Mouse (Mus musculus): ENCODE measurements around the gene Dph5. TPM values are rescaled to one million over a fixed set of nuclear protein-coding genes. Genes with fewer than 3 reads are reported as not detected.
"Not testable (repeated sequence)": the region's sequence is repeated elsewhere in the genome, so short reads cannot be mapped to it uniquely, and the experiment has no call there.

Gene Dph5
- polyA plus RNA-seq, 1 experiment from 2014 or later: 19.9 TPM

GRCm38 (mm10) chr3:115905067-115905466 lies 17.4 kb downstream of the Dph5 start:
- H3K4me1 ChIP-seq (ENCODE audit: control insufficient read depth, insufficient read depth, low read length): no peaks in the 10 kb centered on the region
- no peak for ATAC-seq (ENCODE audit: low read depth)
- H3K4me3 ChIP-seq (ENCODE audit: low read depth, low read length): no peak overlapping the region
- no peak overlapping the region for H3K9ac ChIP-seq (ENCODE audit: low read depth, low read length)
- H3K36me3 ChIP-seq (ENCODE audit: control insufficient read depth, insufficient read depth, low read length): peaks cover 7% of the 10 kb centered on the region; the same call in 1 of the 2 replicates
- H3K4me2 ChIP-seq (ENCODE audit: low read depth, low read length): no peak overlapping the region
- no peak for DNase-seq (ENCODE audit: low spot score)
- H3K27me3 ChIP-seq (replicated peaks; ENCODE audit: control insufficient read depth, insufficient read depth, low read length): no peaks in the 10 kb centered on the region
- 90% methylated on average over 3 of the region's 3 CpGs for WGBS
- no peaks in the 10 kb centered on the region for H3K9me3 ChIP-seq (ENCODE audit: control insufficient read depth, low read length)
- no peak overlapping the region for H3K27ac ChIP-seq (replicated peaks; ENCODE audit: low read depth, low read length)

DNA sequence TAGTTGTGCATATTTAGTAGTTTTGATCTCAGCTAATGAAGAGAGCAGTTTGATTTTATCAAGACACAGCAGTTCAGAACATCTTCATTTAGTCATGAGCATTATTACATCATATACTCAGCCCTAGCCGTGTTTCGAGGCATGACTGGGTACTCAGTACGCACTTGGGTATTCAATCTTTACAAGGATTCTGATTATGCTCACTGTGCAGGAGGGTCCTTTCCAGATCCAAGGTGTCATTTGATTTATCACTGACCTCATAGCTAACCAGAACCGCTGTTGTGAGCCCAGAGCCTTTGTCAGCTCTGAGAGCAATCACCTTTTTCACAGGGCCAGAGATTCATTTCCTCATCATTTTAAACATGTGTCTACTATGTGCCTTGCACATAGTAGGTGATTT lies 17.9 kb downstream of the Dph5 start:
- Histone ChIP-seq H3K4me2 (ENCODE audit: low read depth, low read length) (no peak overlapping the region), H3K27me3 (replicated peaks; ENCODE audit: control insufficient read depth, insufficient read depth, low read length) (no peaks in the 10 kb centered on the region), H3K4me3 (ENCODE audit: low read depth, low read length) (no peak overlapping the region), H3K4me1 (ENCODE audit: control insufficient read depth, insufficient read depth, low read length) (no peaks in the 10 kb centered on the region), H3K36me3 (ENCODE audit: control insufficient read depth, insufficient read depth, low read length) (peaks cover 7% of the 10 kb centered on the region; the same call in 1 of the 2 replicates), H3K9me3 (ENCODE audit: control insufficient read depth, low read length) (no peaks in the 10 kb centered on the region), H3K9ac (ENCODE audit: low read depth, low read length) (no peak overlapping the region), H3K27ac (replicated peaks; ENCODE audit: low read depth, low read length) (no peak overlapping the region)
- ATAC-seq (ENCODE audit: low read depth) (no peak), DNase-seq (ENCODE audit: low spot score) (no peak)
- WGBS: 98% methylated on average over 4 of the region's 4 CpGs

DNA sequence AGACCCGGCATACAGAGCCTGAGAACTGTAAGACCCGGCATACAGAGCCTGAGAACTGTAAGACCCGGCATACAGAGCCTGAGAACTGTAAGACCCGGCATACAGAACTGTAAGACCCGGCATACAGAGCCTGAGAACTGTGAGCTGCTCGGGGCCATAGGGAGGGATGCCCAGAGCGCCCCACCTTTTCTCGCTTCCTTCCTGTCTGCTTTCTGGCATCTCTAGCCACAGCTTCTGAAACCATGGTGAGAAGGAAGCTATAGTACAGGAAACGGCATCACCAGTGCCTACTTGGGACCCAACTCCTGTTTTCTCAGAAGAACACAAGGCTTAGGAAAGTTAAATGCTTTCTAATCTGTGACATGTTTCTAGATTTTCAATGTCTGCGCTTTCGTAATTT lies 19.8 kb downstream of the Dph5 start:
- H3K9ac ChIP-seq (ENCODE audit: low read depth, low read length); H3K27ac ChIP-seq (replicated peaks; ENCODE audit: low read depth, low read length); H3K4me2 ChIP-seq (ENCODE audit: low read depth, low read length); H3K27me3 ChIP-seq (replicated peaks; ENCODE audit: control insufficient read depth, insufficient read depth, low read length); H3K4me3 ChIP-seq (ENCODE audit: low read depth, low read length); DNase-seq (ENCODE audit: low spot score); H3K36me3 ChIP-seq (ENCODE audit: control insufficient read depth, insufficient read depth, low read length); ATAC-seq (ENCODE audit: low read depth); H3K4me1 ChIP-seq (ENCODE audit: control insufficient read depth, insufficient read depth, low read length); H3K9me3 ChIP-seq (ENCODE audit: control insufficient read depth, low read length): not testable (repeated sequence)
- WGBS: over 99% methylated on average over 9 of the region's 11 CpGs

DNA sequence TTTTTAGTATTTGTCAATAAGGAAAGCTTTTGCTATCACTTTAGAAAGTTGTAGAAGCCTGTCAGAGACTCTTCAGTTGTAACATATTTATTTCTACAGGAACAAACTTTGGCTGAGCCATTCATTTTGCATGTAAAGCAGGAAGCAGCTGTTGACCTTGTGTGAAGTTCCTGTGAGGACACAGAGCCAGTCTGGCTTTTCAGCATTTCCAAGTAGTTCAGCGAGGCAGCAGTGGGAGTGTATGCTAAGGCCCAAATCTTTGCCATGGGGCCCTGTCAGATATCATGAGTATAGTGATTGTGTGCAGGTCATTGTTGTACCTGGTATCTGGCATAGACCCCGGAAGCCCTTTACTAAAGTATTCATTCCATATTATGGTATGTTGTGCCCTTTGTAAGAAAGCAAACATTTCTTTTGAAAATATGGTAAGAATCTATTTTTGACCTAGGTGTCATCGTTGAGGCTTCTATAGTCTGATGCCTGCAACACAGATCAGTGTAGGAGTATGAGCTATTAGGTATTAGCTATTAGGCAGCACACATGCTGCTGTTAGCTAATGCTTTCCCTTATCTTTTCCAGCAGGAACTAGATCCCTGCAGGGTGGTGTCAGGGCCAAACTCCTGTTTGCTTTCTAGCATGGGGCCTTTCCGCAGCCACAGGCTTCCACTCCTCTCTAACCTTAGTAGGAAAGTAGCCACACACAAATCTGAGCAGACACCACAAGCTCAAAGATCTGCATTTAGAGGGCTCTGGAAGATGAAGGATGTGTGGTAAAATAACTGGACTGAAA lies 37.0 kb downstream of the Dph5 start:
- Histone ChIP-seq H3K4me2 (ENCODE audit: low read depth, low read length) (no peak overlapping the region), H3K27ac (replicated peaks; ENCODE audit: low read depth, low read length) (no peak overlapping the region), H3K9ac (ENCODE audit: low read depth, low read length) (no peak overlapping the region), H3K4me1 (ENCODE audit: control insufficient read depth, insufficient read depth, low read length) (no peaks in the 10 kb centered on the region), H3K36me3 (ENCODE audit: control insufficient read depth, insufficient read depth, low read length) (peaks cover 24% of the 10 kb centered on the region; the same call in 1 of the 2 replicates), H3K27me3 (replicated peaks; ENCODE audit: control insufficient read depth, insufficient read depth, low read length) (no peaks in the 10 kb centered on the region), H3K4me3 (ENCODE audit: low read depth, low read length) (no peak overlapping the region), H3K9me3 (ENCODE audit: control insufficient read depth, low read length) (no peaks in the 10 kb centered on the region)
- peak; percentile 25 for DNase-seq (ENCODE audit: low spot score)
- 91% methylated on average over 4 of the region's 4 CpGs for WGBS
- ATAC-seq (ENCODE audit: low read depth): no peak

DNA sequence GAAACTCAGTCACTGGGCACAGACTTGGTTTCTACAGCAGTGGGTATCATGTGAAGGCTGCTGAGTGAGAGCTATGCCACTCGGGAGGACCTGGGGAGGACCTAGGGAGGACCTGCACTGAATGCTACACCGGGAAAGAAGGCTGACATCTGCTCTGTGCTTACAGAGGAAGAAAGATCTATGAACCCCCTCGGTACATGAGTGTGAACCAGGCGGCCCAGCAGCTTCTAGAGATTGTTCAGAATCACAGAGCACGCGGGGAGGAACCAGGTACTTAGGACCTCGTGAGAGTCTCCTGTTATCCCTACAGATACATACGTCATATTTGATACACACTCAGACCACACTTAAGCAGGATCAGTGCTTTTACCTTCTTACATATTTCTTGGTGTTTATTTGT lies 38.9 kb downstream of the Dph5 start:
- WGBS: 89% methylated on average over 8 of the region's 8 CpGs

GRCm38 (mm10) chr3:115931701-115932100 lies 44.1 kb downstream of the Dph5 start:
- no peak overlapping the region for H3K27ac ChIP-seq (replicated peaks; ENCODE audit: low read depth, low read length)
- ATAC-seq (ENCODE audit: low read depth): no peak
- no peak overlapping the region for H3K4me3 ChIP-seq (ENCODE audit: low read depth, low read length)
- no peak overlapping the region for H3K9ac ChIP-seq (ENCODE audit: low read depth, low read length)
- H3K4me1 ChIP-seq (ENCODE audit: control insufficient read depth, insufficient read depth, low read length): no peaks in the 10 kb centered on the region
- WGBS: 85% methylated on average over 6 of the region's 6 CpGs
- H3K9me3 ChIP-seq (ENCODE audit: control insufficient read depth, low read length): no peaks in the 10 kb centered on the region
- DNase-seq (ENCODE audit: low spot score): no peak
- no peaks in the 10 kb centered on the region for H3K27me3 ChIP-seq (replicated peaks; ENCODE audit: control insufficient read depth, insufficient read depth, low read length)
- no peak overlapping the region for H3K4me2 ChIP-seq (ENCODE audit: low read depth, low read length)
- peaks cover 16% of the 10 kb centered on the region; the same call in 1 of the 2 replicates for H3K36me3 ChIP-seq (ENCODE audit: control insufficient read depth, insufficient read depth, low read length)

More for the DNA sequence above, 38.9 kb downstream of the Dph5 start:
- Histone ChIP-seq H3K36me3 (ENCODE audit: control insufficient read depth, insufficient read depth, low read length) (peaks cover 24% of the 10 kb centered on the region; the same call in 1 of the 2 replicates), H3K27ac (replicated peaks; ENCODE audit: low read depth, low read length) (no peak overlapping the region), H3K9ac (ENCODE audit: low read depth, low read length) (no peak overlapping the region), H3K9me3 (ENCODE audit: control insufficient read depth, low read length) (no peaks in the 10 kb centered on the region), H3K4me1 (ENCODE audit: control insufficient read depth, insufficient read depth, low read length) (no peaks in the 10 kb centered on the region), H3K4me3 (ENCODE audit: low read depth, low read length) (no peak overlapping the region), H3K4me2 (ENCODE audit: low read depth, low read length) (no peak overlapping the region), H3K27me3 (replicated peaks; ENCODE audit: control insufficient read depth, insufficient read depth, low read length) (no peaks in the 10 kb centered on the region)
- no peak for DNase-seq (ENCODE audit: low spot score)
- ATAC-seq (ENCODE audit: low read depth): no peak

DNA sequence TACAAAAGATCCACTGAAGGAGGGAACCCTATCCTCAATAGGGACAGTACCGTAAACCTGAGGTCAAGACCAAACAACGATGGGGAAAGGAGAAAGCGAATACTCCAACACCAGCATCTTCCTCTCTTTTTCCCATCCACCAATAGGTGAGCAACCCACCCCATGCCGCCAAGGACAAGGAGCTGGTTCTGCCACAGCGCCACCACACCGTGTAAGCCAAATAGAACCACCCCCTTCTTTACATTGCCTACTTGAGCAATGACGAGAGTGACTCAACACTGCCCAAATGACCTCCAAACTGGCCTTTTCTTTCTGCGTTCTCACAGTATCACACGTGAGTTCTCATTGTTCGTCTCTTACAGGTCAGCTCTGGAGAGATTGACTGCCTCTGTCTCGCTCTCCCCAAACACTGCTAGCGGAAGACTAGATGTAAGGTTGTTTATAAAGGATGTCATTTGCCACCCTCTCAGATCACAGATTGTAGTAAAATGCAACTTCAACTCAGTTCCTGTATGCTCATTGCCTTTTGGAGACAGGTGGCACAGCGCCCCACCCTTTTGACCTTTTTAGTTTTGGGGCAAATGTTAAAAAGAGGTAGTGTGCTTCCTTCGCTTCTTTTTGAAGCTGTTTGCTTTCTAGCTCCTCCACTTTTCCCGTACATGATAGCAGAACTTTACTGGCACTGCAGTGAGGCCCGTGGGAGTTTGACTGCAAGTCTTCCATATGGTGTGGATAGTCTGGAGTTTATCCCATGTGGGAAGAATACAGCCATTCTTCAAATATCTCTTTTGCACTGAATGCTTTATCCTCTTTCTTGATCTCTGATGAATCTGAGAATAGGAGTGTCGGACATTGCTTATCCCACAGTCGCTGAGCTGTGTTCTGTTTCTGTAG lies 45.9 kb downstream of the Dph5 start:
- Histone ChIP-seq H3K27ac (replicated peaks; ENCODE audit: low read depth, low read length) (no peak overlapping the region), H3K9me3 (ENCODE audit: control insufficient read depth, low read length) (no peaks in the 10 kb centered on the region), H3K9ac (ENCODE audit: low read depth, low read length) (no peak overlapping the region), H3K4me1 (ENCODE audit: control insufficient read depth, insufficient read depth, low read length) (no peaks in the 10 kb centered on the region), H3K4me2 (ENCODE audit: low read depth, low read length) (no peak overlapping the region), H3K27me3 (replicated peaks; ENCODE audit: control insufficient read depth, insufficient read depth, low read length) (no peaks in the 10 kb centered on the region), H3K4me3 (ENCODE audit: low read depth, low read length) (no peak overlapping the region), H3K36me3 (ENCODE audit: control insufficient read depth, insufficient read depth, low read length) (peaks cover 8% of the 10 kb centered on the region; the same call in 1 of the 2 replicates)
- DNase-seq (ENCODE audit: low spot score): no peak
- WGBS: 87% methylated on average over 18 of the region's 18 CpGs
- ATAC-seq (ENCODE audit: low read depth): no peak

DNA sequence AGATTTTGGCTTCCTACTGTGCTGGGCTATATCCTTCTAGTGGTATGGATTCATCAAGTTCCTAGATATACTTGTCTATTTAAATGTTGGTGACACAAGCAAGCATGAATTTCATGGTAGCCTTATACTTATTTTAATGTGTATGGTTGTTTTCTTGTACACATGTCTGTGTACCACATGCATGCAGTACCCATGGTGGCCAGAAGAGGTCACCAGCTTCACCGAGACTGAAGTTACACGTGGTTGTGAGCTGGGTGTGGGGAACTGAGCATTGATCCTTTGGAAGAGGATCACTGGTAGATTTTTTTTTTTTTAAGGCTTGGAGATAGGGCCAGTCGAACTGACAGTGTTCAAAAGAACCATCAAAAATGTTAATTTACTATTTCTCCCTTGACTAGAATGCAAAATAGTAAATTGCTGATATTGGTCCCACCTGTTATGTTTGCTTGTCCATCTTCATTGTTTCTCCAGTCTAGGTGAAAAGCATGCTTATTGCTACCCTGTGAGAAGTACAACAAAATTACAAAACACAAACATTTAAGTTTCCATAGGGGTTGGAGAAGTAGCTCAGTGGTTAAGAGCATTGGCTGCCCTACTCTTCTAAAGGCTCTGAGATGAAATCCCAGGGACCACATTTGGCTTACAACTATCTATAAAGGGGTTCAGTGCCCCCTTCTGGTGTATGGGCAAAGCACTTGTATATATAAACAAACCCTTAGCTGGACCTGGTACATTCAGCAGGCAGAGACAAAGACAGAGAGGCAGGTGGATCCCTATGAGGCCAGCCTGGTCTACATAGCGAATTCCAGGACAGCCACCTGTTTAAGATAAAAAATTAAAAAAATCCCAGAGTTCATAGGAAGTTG lies 49.3 kb downstream of the Dph5 start:
- DNase-seq (ENCODE audit: low spot score) (no peak), ATAC-seq (ENCODE audit: low read depth) (no peak)
- H3K9me3 ChIP-seq (ENCODE audit: control insufficient read depth, low read length): no peaks in the 10 kb centered on the region
- H3K9ac ChIP-seq (ENCODE audit: low read depth, low read length): no peak overlapping the region
- 56% methylated on average over 4 of the region's 4 CpGs for WGBS
- H3K27me3 ChIP-seq (replicated peaks; ENCODE audit: control insufficient read depth, insufficient read depth, low read length): no peaks in the 10 kb centered on the region
- peaks cover 15% of the 10 kb centered on the region for H3K36me3 ChIP-seq (ENCODE audit: control insufficient read depth, insufficient read depth, low read length)
- H3K4me2 ChIP-seq (ENCODE audit: low read depth, low read length): no peak overlapping the region
- no peaks in the 10 kb centered on the region for H3K4me1 ChIP-seq (ENCODE audit: control insufficient read depth, insufficient read depth, low read length)
- H3K27ac ChIP-seq (replicated peaks; ENCODE audit: low read depth, low read length): no peak overlapping the region
- no peak overlapping the region for H3K4me3 ChIP-seq (ENCODE audit: low read depth, low read length)

Data from embryonic facial prominence, embryonic 14.5 days (tissue).